Mouse (Mus musculus) embryonic stem cell, embryonic (primary cell): ENCODE measurements at regions not wholly inside any gene's neighbourhood (a gene's known extent, or its start where the extent isn't known, plus 50 kb on each side); places are given as distances from the start of the nearest gene placed in this dataset.

Source experiments
- CTCF ChIA-PET, 4 experiments: fragments of 300-600 bp in 2 of 4; fragments of 350-600 bp in 2 of 4; sonication (Branson Sonifier 250); formaldehyde crosslinking; loops; one replicate each; lab custom pipeline; 2022; ENCODE audit warnings: inconsistent platforms in 2 of 4; lab: Charles Lee
- POLR2A ChIA-PET, 4 experiments: fragments of 300-600 bp in 2 of 4; fragments of 350-600 bp in 2 of 4; sonication (Branson Sonifier 250); formaldehyde crosslinking; loops; one replicate each; lab custom pipeline; 2022; ENCODE audit warnings: antibody characterized with exemption in 4 of 4, inconsistent platforms in 1 of 4; lab: Charles Lee

- ChIA-PET CTCF (interaction anchor here in 1 of 4 experiments (1.0 kb wide), 1 partner anchor 57 kb away, joined by 3 read pairs; no protein-coding TSS in a partner anchor), POLR2A (interaction anchor here in 1 of 4 experiments (1.0 kb wide), 1 partner anchor 9 kb away, joined by 3 read pairs; no protein-coding TSS in a partner anchor)
These were observed 54.8 kb upstream of the Tet2 start for GRCm38 (mm10) chr3:133599731-133600130.

GRCm38 (mm10) chr3:133600447-133601220 is 55.7 kb upstream of the Tet2 start:
- CTCF ChIA-PET: interaction anchor here in 2 of 4 experiments (0.6 to 1.0 kb wide), 3 partner anchors 43 to 58 kb away, joined by 3 read pairs; no protein-coding TSS in a partner anchor
- POLR2A ChIA-PET: interaction anchor here in 2 of 4 experiments (0.6 to 1.0 kb wide), 3 partner anchors 10 to 651 kb away, joined by 3 to 7 read pairs (median 4); no protein-coding TSS in a partner anchor

GRCm38 (mm10) chr3:133605460-133605859 is 60.5 kb upstream of the Tet2 start:
- POLR2A ChIA-PET: no interaction called here

GRCm38 (mm10) chr3:133608845-133609261 is 63.9 kb upstream of the Tet2 start:
- POLR2A ChIA-PET: no interaction called here
- CTCF ChIA-PET: no interaction called here

More at GRCm38 (mm10) chr3:133605460-133605859, 60.5 kb upstream of the Tet2 start:
- CTCF ChIA-PET: no interaction called here

GRCm38 (mm10) chr3:133613836-133614711 is 69.1 kb upstream of the Tet2 start:
- CTCF ChIA-PET: no interaction called here
- POLR2A ChIA-PET: no interaction called here

GRCm38 (mm10) chr3:133614712-133615426 is 69.9 kb upstream of the Tet2 start:
- ChIA-PET POLR2A (interaction anchor here in 1 of 4 experiments (1.0 kb wide), 1 partner anchor 14 kb away, joined by 4 read pairs; no protein-coding TSS in a partner anchor), CTCF (no interaction called here)

GRCm38 (mm10) chr3:133617036-133617435 is 72.1 kb upstream of the Tet2 start:
- ChIA-PET CTCF (no interaction called here), POLR2A (no interaction called here)

GRCm38 (mm10) chr3:133618491-133618890 is 73.6 kb upstream of the Tet2 start:
- POLR2A ChIA-PET: no interaction called here

GRCm38 (mm10) chr3:133623201-133623744 is 78.3 kb upstream of the Tet2 start:
- ChIA-PET POLR2A (no interaction called here), CTCF (no interaction called here)

More at GRCm38 (mm10) chr3:133618491-133618890, 73.6 kb upstream of the Tet2 start:
- CTCF ChIA-PET: no interaction called here

- CTCF ChIA-PET: no interaction called here
- POLR2A ChIA-PET: no interaction called here
These were observed 79.3 kb upstream of the Tet2 start for GRCm38 (mm10) chr3:133624079-133624875.

GRCm38 (mm10) chr3:133625046-133625445 is 80.1 kb upstream of the Tet2 start:
- ChIA-PET CTCF (no interaction called here), POLR2A (no interaction called here)

GRCm38 (mm10) chr3:133626442-133626841 is 81.5 kb upstream of the Tet2 start:
- POLR2A ChIA-PET: no interaction called here
- CTCF ChIA-PET: no interaction called here

- POLR2A ChIA-PET: no interaction called here
- CTCF ChIA-PET: interaction anchor here in 2 of 4 experiments (0.6 to 0.7 kb wide), 3 partner anchors 259 to 1426 kb away, joined by 3 to 4 read pairs (median 3); no protein-coding TSS in a partner anchor
These were observed 82.3 kb upstream of the Tet2 start for GRCm38 (mm10) chr3:133627116-133627844.

GRCm38 (mm10) chr3:133634306-133634705 is 89.4 kb upstream of the Tet2 start:
- CTCF ChIA-PET: no interaction called here
- POLR2A ChIA-PET: no interaction called here

- ChIA-PET POLR2A (no interaction called here), CTCF (interaction anchor here in 1 of 4 experiments (1.0 kb wide), 1 partner anchor 313 kb away, joined by 3 read pairs; no protein-coding TSS in a partner anchor)
These were observed 100.7 kb upstream of the Tet2 start for GRCm38 (mm10) chr3:133645604-133646003.

- ChIA-PET POLR2A (interaction anchor here in 2 of 4 experiments (0.6 to 0.7 kb wide), 2 partner anchors 14 to 1375 kb away, joined by 8 to 10 read pairs; no protein-coding TSS in a partner anchor), CTCF (interaction anchor here in 1 of 4 experiments (1.0 kb wide), 1 partner anchor 314 kb away, joined by 3 read pairs; no protein-coding TSS in a partner anchor)
These were observed 101.6 kb upstream of the Tet2 start for GRCm38 (mm10) chr3:133646449-133647059.
